Mouse (Mus musculus): ENCODE data around the gene Tpp2.
A peak's percentile ranks its signal among the peaks of the same experiment; 100 is the strongest.
"Not testable (repeated sequence)": the region's sequence is repeated elsewhere in the genome, so short reads cannot be mapped to it uniquely, and the experiment has no call there.

Tpp2 gene

DNA sequence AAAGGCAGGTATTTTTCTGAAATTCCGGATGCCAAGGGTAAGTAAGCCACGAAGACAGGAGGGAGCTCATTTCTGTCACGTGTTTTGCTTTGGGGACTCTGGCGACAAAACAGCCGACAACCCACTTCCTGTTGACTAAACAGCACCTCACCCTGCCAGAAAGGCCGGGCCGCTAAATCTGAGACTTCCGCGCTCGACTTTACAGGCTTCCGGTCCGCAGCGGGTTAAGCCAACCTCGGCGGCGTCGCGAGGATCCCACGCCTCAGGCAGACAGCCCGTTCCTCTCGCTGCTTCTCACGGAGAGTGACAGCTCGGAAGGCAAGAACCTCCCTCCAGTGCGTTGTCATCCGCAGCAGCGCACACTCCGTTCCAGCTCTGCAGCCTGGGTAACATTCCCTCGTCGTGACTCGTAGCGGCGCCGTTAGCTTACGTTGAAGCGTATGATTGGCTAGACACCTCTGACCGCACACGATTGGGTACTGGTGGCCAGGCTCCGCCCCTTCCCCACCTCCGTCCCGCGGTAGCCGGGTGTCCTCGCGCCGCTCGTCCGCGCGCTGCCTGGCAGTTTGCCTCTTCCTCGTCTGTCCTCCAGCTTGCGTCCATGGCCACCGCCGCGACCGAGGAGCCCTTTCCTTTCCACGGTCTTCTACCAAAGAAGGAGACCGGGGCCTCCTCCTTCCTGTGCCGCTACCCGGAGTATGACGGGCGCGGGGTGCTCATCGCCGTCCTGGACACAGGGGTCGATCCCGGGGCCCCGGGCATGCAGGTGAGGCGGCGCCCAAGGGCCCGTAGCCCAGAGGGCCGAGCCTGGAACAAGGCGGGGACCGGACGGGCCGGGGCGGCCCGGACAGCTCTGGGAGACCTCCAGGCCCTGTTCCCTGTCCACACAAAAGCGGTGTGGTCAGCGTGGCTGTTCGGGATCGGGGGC lies at the start of gene Tpp2:
TSS of gene Tpp2 (plus strand) at position 160 of the 928 bp plus-strand sequence.
- DNase-seq (ENCODE audit: low spot score) = peak; percentile 100

DNA sequence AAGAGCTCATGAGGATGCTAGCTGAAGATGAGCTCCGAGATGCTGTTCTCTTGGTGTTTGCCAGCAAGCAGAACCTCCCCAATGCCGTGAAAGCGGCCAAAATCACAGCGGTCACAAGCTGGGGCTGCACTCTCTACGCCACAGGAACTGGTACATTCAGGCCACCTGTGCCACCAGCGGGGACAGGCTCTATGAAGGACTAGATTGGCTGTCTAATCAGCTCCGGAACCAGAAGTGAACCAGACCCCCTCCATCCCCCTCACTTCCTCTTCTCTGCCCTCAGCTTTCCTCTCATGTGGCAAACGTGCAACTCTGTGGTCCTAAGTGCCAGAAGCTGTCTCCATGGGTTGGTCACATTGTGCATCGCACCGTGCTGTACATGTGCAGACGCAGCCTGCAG lies 45.1 kb upstream of the Tpp2 start:
- DNase-seq (ENCODE audit: low spot score) = not testable (repeated sequence)

DNA sequence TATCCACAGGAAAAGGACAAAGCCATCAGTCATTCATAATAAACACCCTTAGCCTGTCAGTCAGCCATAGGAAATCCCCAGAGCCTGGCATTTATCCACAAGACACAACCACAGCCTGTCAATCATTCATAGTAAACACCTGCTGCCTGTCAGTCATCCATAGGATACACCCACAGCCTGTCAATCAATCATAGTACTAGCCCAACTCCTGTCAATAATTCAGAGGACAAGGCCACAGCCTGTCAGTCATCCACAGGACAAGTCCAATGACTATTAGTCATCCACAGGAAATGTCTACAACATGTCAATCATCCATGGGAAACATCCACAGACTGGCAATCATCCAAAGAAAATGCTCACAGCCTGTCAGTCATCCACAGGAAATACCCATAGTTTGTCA lies 37.7 kb upstream of the Tpp2 start:
- no peak for DNase-seq (ENCODE audit: low spot score)

DNA sequence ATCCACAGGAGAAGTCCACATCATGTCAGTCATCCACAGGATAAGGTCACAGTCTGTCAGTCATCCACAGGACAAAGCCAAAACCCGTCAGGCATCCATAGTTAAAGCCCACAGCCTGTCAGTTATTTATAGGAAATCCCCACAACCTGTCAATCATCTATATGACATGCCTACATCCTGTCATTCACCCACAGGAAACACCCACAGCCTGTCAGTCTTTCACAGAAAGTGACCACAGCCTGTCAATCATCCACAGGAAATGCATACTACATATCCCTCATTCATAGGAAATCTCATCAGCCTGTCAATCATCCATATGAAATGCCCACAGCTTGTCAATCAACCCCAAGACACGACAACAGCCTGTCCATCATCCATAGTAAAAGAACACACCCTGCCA lies 36.3 kb upstream of the Tpp2 start:
- no peak for DNase-seq (ENCODE audit: low spot score)

DNA sequence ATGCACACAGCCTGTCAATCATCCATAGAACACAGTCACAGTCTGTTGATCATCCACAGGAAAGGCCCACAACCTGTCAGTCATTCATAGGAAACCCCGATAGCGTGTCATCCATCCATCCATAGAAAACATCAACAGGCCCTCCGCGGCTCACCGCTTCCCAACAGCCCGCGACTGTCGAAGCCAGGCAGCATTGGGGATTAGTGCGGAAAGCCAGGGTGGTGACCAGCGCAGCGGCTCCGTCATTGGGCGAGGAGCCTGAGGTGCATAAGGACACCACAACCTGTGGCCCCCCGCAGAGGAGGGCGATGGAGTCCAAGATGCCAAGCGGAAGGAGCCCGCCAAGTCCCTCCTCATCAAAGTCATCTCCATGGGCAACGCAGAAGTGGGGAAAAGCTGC lies 35.5 kb upstream of the Tpp2 start:
- no peak for DNase-seq (ENCODE audit: low spot score)

DNA sequence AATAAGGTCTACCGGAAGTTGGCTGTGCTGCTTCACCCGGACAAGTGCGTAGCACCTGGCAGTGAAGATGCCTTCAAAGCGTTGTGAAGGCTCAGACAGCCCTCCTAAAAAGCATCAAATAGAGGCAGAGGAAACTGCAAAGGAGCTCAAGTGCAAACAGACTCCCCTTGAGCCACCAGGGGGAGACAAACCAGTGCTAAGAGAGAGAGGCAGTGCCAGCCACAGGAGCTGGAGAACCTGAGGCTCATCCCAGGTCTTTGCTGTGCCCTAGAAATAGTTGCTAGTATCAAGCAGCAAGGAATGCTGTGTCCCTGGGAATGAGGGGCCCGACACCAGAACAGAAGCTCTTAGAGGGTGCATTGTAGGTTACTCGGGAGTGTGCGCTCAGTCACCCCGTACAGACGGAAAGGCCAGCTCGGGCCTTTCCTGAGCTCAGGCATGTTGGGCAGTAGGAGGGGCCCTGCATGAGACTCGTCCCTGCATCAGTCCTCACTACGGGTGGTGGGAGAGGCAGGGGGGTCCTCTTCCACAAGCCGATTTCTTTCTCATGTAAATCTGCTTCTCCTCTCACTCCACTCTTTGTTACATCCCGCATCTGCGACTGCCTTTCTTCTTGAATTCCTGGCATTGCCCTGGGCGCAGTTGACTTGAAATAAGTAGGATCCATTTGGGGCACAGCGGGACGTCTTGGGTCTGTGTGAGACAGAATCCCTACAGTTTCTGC lies 34.3 kb upstream of the Tpp2 start:
- peak; percentile 89 for DNase-seq (ENCODE audit: low spot score)

DNA sequence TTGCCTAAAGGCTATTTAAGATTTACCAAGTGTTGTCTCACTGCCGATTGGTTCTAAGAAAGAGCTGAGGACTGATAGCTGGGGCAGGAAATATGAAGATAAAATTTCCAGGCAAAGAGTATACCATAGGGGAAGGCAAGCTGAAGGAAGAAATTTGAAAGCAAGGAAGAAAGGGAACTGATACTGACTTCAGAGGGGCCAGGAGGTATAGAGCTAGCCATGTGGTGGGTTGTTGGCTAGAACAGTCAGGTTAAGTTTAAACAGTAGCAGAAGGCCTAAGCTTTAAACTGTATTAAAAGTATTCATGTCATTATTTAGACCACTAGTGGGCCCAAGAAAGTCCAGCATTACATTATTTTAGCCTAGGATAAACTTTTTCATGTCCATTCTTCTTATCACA lies 31.0 kb upstream of the Tpp2 start:
- DNase-seq (ENCODE audit: low spot score) = no peak

DNA sequence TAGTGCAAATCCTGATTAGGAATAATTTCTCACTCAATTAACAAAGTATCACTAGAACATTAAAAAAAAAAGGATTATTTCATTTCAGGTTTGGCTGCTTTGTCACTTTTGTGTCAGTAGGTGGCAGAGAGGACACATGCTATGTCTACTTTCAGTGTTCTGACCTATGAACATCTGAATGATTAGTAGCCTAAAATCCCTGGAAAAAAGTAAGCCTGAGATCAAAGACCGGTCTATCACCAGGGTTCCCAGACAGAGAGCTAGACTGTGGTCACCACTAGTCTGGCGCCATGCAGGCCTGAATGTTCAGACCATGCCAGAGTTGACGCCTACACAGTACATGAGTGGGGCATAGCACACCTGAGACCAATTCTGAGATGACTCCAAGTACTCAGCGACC lies 30.6 kb upstream of the Tpp2 start:
- DNase-seq (ENCODE audit: low spot score) = peak; percentile 59

DNA sequence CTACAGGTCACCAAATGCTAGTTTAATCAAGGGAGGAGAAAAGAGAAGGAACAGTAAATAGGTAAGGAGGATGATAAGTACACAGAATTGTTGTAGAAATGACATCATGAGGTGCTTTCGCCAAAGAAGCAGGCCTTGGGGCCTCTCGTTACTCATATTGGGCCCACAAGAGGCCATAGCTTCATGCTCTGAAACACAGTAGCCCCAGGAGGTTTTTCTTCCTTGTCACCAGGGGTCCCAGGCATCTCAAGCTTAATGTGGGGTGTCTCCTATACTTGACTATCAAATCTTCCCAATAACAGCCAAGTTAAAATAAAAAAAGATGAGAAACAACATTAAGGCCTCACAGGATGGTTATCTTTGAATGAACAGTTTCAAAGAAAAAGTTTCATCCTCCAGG lies 18.0 kb upstream of the Tpp2 start:
- no peak for DNase-seq (ENCODE audit: low spot score)

DNA sequence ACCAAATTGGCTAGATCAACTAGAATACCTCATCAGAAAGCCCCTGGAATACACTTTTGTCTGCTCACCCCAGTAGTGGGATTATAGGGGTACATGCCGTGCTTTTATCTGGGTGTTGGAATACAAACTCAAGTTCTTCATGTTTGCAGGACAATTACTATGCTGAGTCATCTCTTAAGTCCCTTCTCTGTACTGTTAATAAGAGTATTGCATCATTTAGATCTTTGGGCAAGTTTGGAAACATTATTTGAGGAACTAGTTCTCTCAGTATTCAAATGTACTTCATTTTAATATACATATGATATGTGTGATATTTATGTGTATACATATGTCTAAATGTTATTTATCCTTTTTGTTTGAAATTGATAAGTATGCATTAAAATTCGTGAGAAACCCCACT lies 16.6 kb upstream of the Tpp2 start:
- DNase-seq (ENCODE audit: low spot score) = no peak

DNA sequence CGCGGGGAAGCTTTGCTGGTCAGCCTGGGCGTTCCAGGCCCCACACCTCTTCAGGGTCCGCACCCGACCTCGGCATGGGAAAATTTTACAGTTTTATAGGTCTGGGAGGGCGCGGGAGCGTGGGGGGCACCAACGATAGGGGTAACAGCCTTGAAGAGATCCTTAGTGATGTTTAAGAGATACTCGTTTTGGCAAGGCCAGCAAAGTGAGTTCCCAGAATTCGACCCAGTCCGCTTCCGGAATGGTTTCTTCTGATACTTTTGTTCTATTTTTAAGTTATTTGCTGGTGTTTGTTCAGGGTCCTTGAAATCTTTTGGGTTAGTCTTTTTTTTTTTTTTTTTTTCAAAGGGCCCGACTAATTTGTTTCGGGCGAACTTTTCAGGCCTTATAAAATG lies 966 bp downstream of the Tpp2 start:
- no peak for DNase-seq (ENCODE audit: low spot score)

DNA sequence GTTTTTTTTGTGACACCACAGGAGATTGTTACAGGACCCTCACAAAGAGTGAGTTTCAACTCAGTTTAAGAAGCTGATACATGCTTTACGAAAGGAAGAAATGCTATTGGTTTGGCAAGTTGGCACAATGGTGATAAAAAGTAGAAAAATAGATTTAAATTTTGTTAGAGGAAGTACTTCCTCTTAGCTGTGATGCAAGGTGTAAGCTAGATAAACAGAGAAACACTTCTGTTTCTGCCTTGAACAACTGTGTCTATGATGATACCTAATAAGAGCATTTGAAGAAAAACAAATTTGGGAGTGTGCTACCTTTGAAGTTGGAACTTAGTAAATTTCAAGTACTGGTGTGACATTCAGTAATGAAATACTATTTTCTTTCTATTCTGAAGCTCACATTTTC lies 5.9 kb downstream of the Tpp2 start:
- DNase-seq (ENCODE audit: low spot score) = no peak

DNA sequence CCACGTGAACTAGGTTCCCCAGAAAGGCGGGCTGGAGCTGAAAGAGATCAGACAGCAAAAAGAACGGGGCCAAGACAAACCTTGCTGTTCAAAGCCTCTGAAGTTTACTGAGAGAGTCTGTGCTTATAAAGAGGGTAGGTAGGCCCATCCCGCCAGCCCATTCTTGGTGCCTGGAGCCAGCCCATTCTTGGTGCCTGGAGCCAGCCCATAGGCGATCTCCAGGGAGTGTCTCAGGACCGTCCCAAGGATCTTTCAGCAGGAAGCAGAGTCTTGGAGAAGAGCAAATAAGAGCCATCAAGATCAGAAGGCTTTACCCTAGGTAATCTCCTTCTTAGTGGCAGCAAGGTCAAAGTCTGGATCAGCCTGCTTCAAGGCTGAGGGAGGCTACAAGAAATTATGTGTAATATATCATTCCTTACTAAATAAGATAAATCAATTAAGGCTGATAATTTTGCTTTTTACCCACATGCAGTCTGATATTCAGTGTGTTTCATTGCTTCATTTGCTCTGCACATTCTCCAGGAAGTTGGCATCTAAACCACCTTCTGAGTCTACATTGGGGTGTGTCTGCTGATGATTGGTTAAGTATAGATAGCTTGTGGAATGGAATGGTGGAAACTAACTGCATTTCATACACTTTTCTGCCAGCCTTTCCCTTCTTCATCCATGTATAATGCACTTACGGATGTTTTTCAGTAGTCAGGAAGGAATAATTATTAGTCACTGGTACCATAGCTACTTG lies 8.2 kb downstream of the Tpp2 start:
- DNase-seq (ENCODE audit: low spot score) = no peak

DNA sequence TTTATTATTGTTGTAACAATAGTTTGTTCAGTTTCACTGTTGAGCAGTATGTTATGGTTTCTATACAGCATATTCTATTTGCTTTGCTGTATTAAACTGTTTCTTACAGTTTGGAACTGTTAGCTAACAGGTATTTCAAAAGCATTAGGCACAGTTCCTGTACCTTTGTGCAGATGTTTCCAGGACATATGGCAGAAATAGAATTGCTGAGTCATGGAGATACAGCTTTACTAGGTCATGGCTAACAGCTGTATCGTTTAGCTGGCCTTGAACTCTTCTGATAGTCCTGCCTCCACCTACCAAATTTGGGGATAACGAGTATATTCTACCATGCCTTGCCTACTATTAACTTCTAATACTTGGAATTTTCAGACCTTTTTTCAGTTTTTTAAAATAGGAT lies 9.4 kb downstream of the Tpp2 start:
- no peak for DNase-seq (ENCODE audit: low spot score)

DNA sequence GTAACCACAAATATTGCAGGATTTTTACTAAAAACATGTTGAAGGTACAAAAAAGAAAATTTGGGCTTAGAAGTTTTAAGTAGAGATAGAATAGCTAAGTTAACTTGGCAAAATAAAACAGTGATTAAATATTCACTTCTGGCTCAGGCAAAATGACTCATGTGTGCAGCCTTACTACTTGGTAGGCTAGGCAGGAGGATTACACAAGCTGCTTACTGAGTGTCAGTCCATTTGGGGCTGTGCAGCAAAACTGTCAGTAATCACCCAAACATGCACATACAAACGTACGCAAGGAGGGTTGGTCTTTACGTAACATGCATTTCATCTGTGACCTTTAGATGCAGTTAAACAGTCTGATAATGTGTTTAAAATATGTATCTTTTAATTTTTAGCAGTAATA lies 20.2 kb downstream of the Tpp2 start:
- no peak for DNase-seq (ENCODE audit: low spot score)

DNA sequence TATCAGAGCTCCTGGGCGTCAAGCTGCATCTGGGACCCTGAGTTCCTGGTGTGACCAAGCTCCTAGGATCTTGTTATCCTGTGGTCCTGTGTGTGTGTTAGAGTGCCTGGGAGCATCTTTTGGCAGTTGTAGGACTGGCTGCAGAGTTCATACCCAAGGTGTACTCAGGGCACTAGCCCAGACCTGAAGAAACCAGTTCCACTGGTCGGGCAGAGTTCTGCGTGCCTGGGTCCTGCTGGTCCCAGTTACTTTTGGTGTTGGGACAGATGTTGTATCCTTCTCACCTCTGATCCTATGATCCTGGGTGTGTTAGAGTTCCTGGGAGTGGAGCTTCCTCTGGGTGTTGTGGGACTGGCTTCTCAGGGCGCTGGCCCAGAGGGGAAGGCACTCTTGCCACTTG lies 30.9 kb downstream of the Tpp2 start:
- no peak for DNase-seq (ENCODE audit: low spot score)

DNA sequence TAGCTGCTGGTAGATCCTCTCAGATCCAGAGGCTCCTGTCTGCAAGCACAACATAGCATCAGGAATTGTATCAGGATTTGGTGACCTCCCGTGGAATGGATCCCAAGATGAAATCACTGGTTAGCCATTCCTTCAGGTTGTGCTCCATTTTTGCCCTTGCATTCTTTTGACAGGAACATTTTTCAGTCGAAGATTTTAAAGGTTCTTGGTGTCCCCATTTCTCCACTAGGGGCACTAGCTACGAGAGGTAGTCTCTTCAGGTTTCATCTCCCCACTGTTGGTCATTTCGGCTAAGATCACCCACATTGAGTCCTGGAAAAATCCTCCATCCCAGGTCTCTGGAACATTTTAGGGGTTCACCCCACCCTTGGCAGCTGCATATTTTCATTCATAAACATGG lies 33.3 kb downstream of the Tpp2 start:
- DNase-seq (ENCODE audit: low spot score) = no peak

DNA sequence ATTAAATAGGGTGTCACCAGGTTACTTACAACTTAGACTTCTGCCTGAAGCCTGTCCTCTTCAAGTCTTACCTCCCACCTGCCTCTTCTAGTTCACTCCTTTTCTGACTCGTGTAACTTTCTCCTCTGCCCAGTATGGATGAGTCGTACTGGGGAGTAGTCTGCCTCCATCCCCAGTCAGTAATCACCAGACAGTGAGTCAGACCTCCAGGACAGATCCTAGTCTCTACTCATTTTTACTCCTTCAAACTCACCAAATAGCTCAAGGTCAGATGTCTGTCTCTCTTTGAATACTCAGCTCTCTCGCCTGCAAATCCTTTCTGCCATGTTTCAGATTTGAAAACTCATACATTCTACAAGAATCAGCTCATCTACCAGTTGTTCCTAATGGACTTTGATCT lies 35.9 kb downstream of the Tpp2 start:
- peak; percentile 22 for DNase-seq (ENCODE audit: low spot score)

DNA sequence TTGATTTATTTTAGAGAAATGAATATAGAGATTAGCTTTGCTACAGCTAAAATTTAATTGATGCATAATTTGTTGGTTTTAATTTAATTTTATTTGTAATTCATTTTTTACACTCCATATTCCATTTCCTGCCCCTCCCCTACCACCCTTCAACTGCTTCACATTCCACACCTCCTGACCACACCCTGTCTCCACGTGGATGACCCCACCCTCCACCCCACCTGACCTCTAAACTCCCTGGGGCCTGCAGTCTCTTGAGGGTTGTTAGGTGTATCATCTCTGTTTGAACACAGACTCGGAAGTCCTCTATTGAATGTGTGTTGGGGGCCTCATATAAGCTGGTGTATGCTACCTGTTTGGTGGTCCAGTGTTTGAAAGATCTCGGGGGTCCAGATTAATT lies 37.6 kb downstream of the Tpp2 start:
- no peak for DNase-seq (ENCODE audit: low spot score)

DNA sequence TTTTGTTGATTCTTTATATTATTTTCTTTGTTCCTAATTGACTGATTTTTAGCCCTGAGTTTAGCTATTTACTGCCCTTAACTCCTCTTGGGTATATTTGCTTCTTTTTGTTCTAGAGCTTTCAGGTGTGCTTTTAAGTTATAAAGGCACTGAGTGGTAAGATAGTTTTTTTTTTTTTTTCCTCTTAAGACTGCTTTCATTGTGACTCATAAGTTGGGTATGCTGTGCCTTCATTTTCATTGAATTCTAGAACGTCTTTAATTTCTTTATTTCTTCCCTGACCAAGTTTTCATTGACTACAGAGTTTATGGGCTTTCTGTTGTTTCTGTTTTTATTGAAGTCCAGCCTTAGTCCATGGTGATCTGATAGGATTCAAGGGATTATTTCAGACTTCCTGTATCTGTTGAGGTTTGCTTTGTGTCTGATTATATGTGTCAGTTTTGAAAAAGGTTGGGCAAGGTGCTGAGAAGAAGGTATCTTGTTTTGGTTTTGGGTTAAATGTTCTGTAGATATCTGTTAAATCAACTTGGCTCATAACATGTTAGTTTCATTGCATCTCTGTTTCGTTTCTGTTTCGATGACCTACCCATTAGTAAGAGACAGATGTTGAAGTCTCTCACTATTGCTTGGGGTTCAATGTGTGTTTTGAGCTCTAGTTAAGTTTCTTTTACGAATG lies 63.6 kb downstream of the Tpp2 start:
- no peak for DNase-seq (ENCODE audit: low spot score)

DNA sequence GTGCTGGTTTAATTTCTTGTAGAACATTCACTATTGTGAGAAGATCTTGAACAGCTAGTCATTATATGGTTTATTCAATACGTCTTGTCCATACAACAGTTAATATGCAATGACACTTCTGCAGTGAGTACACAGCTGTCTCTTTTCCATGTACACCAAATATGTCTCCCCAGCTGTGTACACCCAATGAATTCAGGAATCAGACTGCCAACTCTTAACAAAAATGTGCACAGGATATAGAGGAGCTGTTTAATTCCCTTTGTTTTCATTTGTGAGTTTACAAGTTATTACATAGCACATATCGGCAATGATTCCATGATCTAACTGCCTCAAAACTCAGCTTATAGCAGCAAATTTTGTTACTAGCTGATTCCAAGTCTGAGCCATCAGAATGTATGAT lies 71.1 kb downstream of the Tpp2 start:
- no peak for DNase-seq (ENCODE audit: low spot score)

DNA sequence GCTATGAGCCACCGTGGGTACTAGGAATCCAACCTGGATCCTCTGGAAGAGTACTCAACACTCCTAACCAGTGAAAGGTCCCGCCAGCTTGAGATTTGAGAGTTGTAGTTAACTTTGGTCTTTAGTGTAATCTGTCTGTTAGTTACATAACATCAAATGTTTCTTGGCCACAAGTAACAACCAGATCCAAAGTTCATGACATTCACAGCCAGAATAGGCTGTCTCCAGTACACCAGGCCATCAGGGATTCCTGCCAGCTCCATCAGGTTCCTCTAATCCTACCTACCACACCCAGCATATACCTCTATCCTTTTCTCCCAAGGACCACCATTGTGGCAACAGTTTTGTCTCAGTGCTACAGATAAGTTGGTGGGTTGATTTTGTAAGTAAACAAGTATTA lies 82.1 kb downstream of the Tpp2 start:
- no peak for DNase-seq (ENCODE audit: low spot score)
